Mouse (Mus musculus): ENCODE measurements around the gene Gm13279.
"Not testable (repeated sequence)": the region's sequence is repeated elsewhere in the genome, so short reads cannot be mapped to it uniquely, and the experiment has no call there.

- TF ChIP-seq CTCF, POLR2A (IDR thresholded peaks at IDR 0.05; ENCODE audit: insufficient read depth, low read depth, low read length): not testable (repeated sequence)
Observed at GRCm38 (mm10) chr4:88781831-88782230, 15.4 kb upstream of the Gm13279 start, which contains the start of gene Ifnz.
